Mouse (Mus musculus) heart, adult 8-10 months (tissue): ENCODE results near the gene Cfap36. TPM values are rescaled to one million over a fixed set of nuclear protein-coding genes. Genes with fewer than 3 reads are reported as not detected.

Source experiments
- DNase-seq: peaks from one replicate; pipeline ENCODE4 v3.0.0; 2022; ENCODE audit warnings: low spot score
- total RNA-seq, 4 experiments: library from RNA; stranded (reverse); gene quantifications; 2 replicates each; pipeline ENCODE4 v1.2.4; 2022

Gene Cfap36
- 10 to 100 TPM; 15.5 to 21.7 (median 18.5) TPM for total RNA-seq

DNA sequence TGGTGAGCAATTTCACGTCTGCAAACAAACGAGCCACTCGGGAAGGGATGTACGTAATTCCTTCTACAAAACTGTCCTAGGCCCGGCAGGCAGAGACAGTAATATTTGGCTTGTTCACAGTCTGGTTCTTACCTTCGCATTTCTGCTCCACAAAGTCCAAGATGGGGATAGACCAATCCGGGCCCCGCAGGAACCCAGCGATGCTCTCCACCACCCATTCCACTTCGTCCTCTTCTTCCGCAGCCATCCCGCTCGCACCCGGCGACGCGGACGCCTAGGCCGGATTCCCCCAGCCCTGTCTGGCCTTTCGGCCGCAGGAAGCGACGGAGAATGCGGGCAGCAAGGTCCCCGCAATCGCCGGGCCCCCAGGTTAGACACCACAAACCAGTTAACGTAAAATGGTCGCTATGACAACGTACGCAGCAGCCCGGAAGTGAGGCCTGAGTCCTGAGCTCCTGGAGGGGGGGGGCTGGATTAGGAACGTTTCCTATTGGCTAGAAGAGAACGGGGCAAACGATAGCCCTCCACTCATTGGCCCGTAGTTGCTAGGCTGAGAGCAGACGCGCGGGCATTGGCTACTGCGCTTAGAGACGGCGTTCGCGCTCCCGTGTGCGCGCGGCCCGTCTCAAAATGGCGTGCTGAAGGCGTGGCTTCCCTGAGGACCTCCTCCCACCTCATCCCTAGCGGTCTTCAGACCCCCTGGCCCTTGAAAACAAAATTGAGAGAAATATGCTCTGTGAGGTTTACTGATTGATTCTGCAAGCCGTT is at the start of gene Cfap36:
Gene Cfap36 (minus strand): TSS at position 527 of the 768 bp plus-strand sequence.
- DNase-seq, result peak; percentile 91

DNA sequence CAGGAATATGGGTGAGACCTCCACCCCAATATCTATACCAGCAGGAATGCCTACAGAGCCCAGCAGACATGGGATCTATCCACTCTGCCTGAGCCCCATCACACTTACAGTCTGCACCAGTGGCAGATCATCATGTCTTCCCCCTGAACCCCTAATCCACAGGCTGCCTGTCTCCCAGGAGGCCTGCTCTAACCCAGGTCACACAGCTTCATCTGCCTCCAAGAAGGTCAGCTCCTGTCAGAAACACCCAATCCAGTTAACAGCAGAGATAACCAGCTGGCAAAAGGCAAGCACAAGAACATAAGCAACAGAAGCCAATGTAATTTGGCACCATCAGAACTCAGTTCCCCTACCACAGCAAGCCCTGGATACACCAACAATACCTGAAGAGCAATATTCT is 40.1 kb upstream of the Cfap36 start:
- DNase-seq, result peak; percentile 6

DNA sequence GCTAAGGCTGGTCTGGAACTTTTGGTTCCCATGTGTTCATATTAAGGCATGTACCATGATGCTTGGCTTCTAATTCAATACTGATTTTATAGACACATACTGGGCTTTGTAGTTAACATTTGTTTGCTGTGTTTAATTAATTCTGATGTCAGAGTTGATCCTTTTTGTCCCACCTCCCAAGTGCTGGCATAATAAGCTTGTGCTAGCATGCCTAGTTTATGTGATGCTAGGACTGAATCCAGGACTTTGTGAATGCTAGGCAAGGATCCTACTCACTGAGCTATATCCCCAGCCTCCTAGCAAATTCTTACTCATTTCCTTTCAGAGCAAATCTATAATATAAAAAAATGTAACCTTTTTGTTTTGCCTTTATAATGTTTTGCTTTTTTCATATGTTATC is 38.8 kb upstream of the Cfap36 start:
- DNase-seq, result no peak

DNA sequence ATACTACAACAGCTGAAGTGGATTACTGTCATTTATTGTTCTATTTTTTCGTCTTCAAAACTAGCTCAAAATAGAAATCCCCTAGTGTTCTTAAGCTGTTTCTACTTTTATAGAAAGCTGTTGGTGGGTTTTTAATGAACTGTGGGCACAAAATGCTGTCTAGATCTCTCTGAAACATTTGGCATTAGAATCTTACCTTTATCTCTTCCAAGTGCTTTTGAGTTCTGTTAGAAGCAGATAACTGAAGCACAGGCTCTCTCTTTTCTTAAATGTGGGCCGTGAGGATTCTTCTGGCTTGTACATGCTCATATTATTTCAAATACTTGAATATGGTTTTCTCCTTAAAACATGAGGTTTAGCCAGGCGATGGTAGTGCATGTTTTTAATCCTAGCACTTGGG is 27.5 kb upstream of the Cfap36 start:
- DNase-seq, result no peak

DNA sequence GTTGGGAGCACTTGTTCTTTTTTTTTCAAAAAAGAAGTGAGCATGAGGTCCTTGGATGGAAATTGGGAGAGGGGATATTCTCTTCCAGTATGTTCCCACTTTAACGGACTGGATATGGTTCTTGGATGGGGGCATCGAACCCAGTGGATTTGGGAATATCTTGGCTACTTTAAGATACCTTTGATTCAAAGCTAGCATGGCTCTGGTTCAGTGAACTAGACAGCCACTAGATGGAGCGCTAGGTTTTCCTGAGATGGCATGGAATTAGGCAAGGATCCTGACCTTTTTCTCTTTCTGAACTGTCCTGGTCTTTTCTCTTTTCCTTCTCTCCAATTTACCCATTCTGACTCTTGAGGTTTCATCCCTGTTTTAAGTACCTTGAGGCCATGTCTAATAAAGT is 20.6 kb upstream of the Cfap36 start:
- peak; percentile 32 for DNase-seq

DNA sequence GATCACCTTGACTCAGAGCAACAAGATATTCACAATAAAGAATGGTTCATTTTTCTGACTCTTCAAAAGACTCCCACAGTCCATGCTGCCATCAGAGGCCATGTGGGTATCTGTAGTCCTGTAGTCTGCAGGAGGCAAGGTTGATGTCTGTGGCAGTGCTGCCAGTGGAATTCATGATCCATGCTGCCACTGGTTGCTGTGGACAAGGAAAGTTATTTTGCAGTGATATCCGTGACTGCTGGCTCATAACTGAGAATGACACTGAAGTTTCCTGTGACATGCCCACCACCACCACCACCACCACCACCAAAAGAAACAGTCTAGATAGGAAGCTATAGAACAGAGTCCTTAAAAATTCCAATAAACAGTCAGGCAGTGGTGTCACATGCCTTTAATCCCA is 7.4 kb upstream of the Cfap36 start:
- no peak for DNase-seq

DNA sequence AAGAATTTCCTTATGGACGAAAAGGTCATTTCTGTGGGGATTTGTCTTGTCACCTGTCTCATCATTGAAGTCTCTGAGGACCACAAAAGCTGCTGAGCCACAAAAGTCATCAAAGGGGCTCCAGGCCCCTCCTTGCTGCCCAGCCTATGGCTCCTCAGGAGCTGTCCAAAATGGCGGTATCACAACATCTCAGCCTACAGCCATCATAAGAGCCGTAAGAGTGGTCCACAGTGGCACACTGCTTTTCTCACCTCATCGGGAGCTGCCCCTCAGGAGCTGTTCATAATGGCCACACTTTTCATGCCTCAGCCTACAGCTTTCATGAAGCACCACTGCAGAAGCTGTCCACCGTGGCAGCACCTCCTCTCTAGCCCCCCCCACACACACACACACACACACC is 1.2 kb upstream of the Cfap36 start:
- no peak for DNase-seq

DNA sequence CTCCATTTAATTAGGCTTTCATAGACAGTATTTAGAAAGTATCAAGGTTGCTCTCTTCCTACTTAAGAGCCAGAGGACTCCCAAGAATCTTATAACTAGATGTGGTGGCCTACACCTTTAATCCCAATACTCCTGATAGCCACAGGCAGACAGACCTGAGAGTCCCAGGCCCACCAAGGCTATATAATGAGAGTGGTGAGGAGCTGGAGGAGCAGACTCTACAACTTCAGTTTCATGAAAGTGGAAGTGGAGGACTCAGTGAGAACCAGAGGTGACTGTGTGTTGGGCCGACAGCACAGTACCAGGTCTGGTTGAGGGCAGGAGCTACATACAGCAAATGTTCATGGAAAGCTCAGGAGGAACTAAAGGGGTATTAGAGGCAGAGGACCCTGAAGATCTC is 516 bp upstream of the Cfap36 start:
- no peak for DNase-seq

DNA sequence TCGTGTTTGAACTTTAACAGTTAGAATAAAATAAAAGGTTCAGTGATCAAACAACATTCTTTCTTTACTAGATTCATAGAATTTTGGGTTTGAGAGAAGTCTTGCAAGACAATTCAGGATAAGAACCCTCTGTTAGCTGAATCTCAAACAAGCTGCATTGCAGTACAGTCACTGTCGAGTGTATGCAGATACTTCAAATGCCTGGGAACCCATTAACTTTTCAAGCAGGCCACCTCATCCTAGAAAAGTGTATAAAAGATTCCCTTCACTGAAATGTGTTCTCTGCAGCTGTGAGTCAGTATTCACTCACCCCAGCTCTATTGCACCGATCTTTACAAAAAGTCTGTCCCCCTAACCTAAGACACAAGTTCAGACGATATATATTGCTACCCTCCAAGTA is 1.2 kb downstream of the Cfap36 start:
- no peak for DNase-seq

DNA sequence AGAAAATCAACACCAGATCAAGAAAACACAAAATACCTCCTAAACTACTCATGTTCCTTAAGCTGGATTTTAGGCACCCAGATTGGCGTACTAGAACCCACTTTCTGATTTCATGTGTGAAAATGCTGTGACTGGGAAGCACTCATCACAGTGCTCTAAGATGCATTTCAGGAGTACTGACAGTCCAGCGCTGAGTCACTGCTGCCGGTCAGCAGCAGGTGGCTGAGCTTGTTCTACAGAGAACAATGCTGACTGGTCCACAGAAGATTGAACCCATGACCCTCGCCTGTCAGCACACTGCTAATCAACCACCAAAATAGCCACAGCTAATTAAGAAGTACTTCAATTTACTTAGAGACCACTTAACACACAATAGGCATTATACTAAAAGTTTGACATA is 5.2 kb downstream of the Cfap36 start:
- no peak for DNase-seq

DNA sequence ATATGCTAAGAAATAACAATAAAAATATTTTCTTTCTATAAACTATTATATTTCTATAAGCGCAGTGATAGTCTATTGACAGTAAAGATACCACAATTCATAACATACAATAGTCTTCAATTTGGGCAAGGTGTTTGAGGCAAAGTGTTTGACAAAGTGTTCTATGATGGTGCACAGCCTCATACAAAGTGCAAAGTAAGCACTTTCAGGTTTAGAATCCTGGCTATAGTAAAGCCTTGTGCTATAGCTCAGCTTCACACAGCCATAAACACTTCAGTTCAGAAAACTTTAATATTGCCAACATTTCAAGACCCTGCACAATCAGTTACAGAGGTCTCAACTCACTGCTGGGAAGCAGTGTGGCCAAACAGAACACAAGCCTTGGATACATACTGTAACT is 7.9 kb downstream of the Cfap36 start:
- DNase-seq, result no peak

DNA sequence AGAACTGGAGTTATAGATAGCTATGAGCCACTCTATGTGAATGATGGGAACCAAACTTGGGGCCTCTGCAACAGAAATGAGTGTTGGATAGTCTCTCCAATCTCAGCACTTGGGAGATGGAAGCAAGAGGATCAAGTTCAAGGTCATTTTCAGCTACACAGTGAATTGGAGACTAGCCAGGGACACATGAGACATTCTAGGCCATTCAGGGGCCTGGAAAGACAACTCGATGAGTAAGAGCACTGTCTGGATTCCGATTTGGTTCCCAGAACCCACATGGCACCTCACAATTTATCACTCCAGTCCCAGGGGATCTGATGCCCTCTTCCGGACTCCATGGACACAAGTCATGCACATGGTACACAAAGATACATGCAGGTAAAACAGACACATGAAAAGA is 8.7 kb downstream of the Cfap36 start:
- DNase-seq, result no peak

DNA sequence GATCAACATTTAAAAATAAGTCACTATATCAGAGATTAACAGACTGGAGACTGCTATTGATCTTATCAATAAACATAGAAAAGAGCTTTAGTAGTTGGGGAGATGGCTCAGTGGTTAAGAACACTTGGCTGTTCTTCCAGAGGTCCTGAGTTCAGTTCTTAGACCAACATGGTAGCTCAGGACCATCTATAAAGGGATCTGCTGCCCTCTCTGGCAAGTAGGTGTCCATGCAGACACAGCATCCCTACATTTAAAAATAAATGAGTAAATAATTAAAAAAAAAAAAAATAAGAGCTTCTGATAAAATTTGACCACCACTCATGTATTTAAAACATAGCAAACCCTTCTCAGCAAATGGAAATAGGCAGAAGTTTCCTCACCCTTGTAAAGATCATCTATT is 9.2 kb downstream of the Cfap36 start:
- DNase-seq, result no peak

DNA sequence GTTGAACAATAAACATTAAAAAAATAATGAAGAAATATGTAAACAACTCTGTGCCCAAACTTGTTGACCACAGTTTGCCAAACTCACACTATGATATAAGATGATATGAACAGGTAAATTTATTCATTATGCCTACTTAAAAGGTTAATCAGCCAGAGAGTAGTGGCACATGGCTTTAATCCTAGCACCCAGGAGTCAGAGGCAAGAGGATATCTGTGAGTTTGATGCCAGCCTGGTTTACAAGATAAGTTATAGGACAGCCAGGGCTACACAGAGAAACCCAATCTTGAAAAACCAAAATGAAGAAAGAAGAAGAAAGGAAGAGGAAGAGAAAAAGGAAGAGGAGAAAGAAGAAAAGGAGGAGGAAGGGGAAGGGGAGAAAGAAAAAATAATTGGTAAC is 9.8 kb downstream of the Cfap36 start:
- no peak for DNase-seq

DNA sequence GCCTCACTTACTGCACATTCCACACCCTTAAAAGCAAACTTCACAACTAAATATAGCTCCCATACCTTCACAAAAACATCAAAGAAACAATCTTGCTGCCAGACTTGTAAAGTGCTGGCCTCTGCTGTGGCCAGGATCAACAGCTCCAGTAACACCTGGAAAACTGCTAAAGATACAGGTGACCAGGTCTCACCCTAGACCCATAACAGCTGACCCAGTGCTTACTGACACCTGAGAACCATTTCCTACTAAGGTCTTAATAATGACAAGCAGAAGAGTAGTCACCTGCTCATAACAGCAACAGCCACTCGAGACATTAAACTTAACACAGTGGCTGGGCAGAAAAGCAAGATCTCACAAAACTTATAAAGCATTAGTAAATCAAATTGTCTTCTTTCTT is 13.6 kb downstream of the Cfap36 start:
- DNase-seq, result no peak

DNA sequence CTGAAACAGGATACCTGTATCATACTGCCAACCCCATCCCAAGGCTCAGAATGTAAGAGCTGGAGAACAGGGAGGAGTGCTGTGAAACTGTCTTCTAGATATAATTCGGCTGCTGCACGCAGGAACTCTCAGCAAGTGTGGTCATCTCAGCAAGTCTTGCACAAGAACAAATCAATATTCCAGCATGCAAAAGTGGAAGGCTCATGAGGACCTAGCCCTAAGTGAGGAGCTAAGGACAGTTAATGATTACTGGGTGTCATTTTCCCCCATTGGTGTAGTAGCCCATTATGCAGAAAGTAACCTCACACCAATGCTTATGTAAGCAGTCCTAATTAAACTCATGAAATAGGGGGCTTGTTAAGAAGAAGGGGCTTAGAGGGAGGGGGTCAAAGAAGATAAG is 18.3 kb downstream of the Cfap36 start:
- DNase-seq, result no peak

DNA sequence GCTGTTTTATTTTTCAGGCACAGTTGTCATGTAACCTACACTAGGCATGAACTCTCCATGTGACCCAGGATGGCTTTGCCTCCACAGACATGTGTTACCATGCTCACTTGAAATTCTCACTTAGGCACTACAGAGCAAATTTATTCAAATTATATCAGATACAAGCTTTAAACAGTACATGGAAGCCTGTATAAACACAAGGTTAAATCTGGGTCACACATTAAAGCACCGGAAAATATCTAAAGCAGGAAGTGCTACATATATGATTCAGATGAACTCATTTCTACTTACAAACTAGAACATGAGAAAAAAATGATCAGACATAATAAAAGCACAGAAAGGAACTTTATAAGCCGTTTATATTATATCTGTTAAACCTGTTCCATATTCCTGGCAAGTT is 22.5 kb downstream of the Cfap36 start:
- no peak for DNase-seq

DNA sequence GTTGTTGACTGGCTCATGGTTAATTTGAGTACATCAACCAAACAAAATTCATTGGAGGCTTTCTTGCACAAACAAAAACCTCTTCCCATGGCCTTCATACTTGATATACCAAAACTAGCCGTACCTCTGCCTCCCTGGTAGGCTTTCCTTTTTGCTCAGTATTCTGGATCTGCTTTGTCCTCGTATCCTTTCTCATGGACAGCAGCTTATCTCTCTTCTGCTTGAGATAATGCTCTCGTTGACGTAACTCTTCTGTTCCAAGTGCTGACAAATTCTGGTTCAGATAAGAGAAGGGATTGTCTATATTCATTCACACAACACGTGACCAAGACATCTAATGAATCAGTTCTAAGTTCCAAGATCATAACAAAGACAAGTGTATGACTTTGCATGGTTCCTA is 24.9 kb downstream of the Cfap36 start:
- no peak for DNase-seq

DNA sequence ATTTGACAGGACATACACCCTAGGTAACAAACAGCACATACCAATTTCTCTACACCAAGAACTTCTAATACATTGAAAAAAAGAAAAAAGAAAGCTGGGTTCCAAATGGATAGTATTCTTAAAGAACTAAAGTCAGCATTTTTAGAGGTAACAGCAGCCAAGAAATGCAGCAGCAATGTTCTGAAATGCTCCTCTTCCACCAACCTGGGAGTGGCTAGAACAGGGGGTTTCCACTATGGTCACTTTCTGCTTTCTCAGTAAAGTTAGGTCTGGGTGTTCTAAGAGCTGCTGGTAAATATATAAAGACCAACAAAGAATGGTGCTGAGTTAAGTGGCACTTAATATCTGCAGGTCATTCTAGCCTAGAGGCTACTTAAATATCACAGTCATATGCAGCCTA is 28.2 kb downstream of the Cfap36 start:
- no peak for DNase-seq

DNA sequence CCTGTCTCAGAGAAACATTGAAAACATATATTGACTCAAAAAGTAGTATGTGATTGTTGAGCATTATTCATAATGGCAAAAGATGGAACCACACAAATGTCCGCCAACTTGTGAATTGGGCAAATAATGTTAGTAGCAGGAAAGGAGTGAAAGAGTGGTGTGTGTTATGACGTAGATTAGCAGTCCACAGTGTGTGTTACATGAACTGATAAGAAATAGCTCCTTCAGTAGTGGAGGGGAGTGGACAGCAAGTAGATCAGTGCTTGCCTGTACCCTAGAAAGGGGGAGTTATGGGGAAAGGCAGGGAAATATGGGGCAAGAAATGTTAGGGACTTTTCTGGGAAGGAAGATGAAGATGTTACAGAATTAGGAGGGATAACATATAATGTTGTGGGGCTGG is 31.0 kb downstream of the Cfap36 start:
- no peak for DNase-seq

DNA sequence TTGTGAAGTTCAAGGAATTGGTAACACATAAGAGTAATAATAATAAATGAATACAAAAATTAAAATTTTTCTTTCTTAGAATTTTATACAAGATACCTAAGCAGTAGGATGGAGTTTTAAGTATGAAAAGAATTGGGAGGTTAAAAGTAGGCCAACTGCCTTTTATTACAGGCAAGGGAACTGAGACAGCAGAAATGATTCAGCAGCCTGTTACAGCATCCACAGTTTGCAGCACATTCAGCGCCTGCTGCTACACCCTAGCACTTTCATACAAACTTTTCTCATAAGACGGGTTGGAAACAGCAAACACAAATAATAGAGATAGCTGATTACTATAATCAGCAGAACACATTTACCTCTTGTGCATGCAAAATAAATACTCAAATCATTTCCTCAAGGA is 37.4 kb downstream of the Cfap36 start:
- no peak for DNase-seq

DNA sequence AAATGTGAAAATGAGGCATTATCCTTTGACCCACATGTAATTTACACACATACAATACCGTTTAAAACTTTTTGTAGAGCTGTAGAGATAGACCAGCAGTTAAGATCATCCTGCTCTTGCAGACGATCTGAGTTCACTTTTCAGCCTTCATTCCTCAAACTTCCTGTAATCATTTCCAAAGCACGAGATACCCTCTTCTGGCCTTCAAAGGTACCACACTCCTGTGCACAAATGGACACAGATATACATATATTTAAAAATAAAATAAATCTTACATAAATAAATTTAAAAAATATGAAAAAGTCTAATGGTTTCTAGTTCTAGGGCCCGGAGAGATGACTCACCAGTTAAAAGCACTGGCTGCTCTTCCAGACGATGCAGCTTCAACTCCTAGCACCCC is 43.6 kb downstream of the Cfap36 start:
- DNase-seq, result no peak

DNA sequence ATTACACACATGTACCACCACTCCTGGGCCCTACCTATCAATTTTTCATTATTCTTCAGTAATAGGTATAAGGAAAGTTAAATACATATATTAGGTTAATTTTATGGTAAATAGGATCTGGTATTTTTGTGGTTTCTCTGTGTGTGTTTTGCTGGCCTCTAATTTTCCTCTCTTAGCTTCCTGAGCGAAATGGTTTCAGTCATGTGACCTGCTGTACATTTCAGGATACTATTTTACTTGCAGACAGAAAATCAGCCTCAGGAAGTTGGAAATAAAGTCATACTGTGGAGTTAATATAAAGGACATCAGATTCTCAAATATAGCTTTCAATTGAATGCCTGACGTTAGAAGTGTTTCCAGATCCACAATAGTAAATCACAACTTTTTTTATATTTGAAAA is 58.2 kb downstream of the Cfap36 start:
- DNase-seq, result no peak

DNA sequence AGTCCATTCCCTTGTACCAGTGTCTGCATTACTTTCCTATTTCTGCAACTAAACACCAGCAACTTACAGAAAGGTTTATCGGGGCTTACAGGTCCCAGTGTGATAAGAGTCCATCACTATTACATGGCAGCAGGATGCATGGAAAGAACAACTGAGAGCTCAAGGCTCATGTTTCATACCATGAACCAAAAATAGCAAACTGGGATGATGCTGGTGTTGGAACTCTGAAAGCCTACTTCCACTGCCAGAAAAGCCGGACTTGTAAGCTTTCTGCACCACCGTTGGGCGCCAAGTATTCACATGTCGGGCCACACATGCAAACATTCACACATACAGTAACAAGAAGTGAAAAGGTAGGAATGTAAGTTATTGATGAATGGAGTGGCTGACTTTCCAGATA is 65.5 kb downstream of the Cfap36 start:
- peak; percentile 6 for DNase-seq
